Mouse (Mus musculus): ENCODE data around the gene Ikbip. TPM values are rescaled to one million over a fixed set of nuclear protein-coding genes. Genes with fewer than 3 reads are reported as not detected.
A peak's percentile ranks its signal among the peaks of the same experiment; 100 is the strongest.

Ikbip gene
- polyA plus RNA-seq (2016; fragmentation: Nextera tagmentation; extraction: Ambion mirVana): 20.9 and 23.0 TPM in 2 replicates

DNA sequence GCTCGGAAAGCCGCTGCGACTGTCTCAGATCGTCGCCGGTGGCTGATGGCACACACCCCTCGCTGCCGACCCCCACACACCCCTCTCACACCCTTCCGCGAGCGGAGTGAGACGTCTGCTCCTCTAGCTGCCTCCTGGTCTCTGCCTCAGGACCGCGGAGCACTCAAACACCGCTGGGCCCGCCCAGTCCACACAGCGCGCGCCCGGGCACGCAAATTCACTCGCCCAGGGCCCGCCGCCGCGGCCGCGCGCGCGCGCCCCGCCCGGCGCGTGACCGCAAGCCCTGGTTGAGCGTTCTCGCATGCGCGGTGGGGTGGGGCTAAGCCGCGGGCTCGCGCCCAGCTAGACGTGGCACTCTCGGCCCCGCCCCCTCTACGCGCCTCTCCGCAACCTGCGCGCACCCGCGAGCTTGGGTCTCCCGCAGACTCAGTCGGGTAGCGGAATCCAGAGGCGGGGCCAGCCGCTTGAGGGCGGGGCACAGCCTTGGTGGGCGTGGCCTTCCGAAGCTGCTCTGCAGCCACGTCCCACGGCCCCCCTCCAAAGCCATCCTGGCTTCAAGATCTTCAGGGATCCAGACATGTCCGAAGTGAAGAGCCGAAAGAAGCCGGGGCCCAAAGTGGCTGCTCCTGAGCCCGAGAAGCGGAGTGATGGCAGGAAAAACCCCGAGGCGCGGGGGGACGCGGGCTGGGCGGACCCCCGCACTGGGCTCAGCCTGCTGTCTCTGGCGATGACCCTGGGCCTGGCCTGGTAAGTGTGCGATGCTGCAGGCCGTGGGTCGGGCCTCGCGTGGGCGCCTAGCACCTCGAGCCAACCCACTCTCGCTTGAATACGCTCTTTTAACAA, at the start of gene Ikbip, which contains the start of gene Apaf1:
Gene Ikbip (plus strand): TSS at position 391 of the 843 bp plus-strand sequence.
Gene Apaf1 (minus strand): TSS at position 221 of the 843 bp plus-strand sequence.
- Histone ChIP-seq H3K36me3 (peaks cover 14% of the 10 kb centered on the region), H3K27me3 (ENCODE audit: low read depth, poor library complexity, severe bottlenecking) (no peaks in the 10 kb centered on the region), H3K27ac (replicated peaks) (peak within 1 kb of the TSS; percentile 93), H3K4me3 (peak within 1 kb of the TSS; percentile 88), H3K4me1 (peaks cover 19% of the 10 kb centered on the region), H3K9me3 (replicated peaks) (no peaks in the 10 kb centered on the region)
- WGBS: under 1% methylated on average over 87 of the region's 87 CpGs
- DNase-seq (ENCODE audit: low spot score): peak; percentile 100

- 28% methylated on average over 8 of the region's 8 CpGs for WGBS
- peak; percentile 58 for DNase-seq (ENCODE audit: low spot score)
- H3K27me3 ChIP-seq (ENCODE audit: low read depth, poor library complexity, severe bottlenecking): no peaks in the 10 kb centered on the region
These were observed 48.8 kb upstream of the Ikbip start for GRCm38 (mm10) chr10:91033942-91034341.

DNA sequence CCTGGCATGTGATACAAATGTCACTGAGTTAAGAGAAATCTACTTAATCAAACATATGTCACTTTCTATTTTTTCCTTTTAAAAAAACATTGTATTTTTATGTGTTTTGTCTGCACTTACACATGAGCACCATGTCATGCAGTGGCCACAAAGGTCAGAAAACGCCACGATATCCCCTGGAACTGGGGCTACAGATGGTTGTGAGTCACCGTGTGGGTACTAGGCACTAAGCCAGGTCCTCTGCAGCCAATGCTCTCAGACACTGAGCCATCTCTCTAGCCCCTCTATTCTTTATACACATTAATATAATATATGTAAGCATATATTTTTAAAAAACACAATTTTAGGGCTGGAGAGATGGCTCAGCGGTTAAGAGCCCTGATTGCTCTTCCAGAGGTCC, 33.0 kb upstream of the Ikbip start:
- Histone ChIP-seq H3K9me3 (replicated peaks) (no peaks in the 10 kb centered on the region), H3K27ac (replicated peaks) (no peak overlapping the region), H3K4me3 (no peak overlapping the region), H3K4me1 (no peaks in the 10 kb centered on the region), H3K36me3 (peaks cover 82% of the 10 kb centered on the region), H3K27me3 (ENCODE audit: low read depth, poor library complexity, severe bottlenecking) (no peaks in the 10 kb centered on the region)
- WGBS: 89% methylated on average over 4 of the region's 4 CpGs
- DNase-seq (ENCODE audit: low spot score): no peak

More at GRCm38 (mm10) chr10:91033942-91034341, 48.8 kb upstream of the Ikbip start:
- H3K4me1 ChIP-seq: no peaks in the 10 kb centered on the region
- H3K9me3 ChIP-seq (replicated peaks): no peaks in the 10 kb centered on the region
- H3K27ac ChIP-seq (replicated peaks): no peak overlapping the region
- H3K4me3 ChIP-seq: no peak overlapping the region
- H3K36me3 ChIP-seq: peaks cover 37% of the 10 kb centered on the region

DNA sequence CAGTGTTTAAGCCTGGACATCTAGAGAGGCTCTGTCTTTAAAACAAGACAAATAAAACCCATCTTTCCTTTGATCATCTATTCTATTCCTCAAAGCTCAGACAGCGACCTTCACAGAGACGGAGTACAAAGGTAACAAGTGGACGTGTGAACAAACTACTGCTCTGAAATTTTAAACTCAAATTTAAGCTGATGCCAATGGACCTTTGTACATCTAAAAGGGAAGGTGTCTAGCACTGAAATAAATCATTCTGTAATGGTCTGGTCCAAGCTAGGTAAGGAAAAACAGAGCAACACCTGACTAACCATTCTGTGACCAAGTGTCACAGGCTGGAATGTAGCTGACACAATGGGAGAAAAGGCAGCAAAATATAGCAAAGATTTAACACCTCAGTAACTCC, 31.6 kb upstream of the Ikbip start:
- no peaks in the 10 kb centered on the region for H3K4me1 ChIP-seq
- H3K27ac ChIP-seq (replicated peaks): no peak overlapping the region
- H3K9me3 ChIP-seq (replicated peaks): no peaks in the 10 kb centered on the region
- H3K4me3 ChIP-seq: no peak overlapping the region
- 92% methylated on average over 3 of the region's 3 CpGs for WGBS
- H3K27me3 ChIP-seq (ENCODE audit: low read depth, poor library complexity, severe bottlenecking): no peaks in the 10 kb centered on the region
- DNase-seq (ENCODE audit: low spot score): no peak
- peaks cover 82% of the 10 kb centered on the region for H3K36me3 ChIP-seq

DNA sequence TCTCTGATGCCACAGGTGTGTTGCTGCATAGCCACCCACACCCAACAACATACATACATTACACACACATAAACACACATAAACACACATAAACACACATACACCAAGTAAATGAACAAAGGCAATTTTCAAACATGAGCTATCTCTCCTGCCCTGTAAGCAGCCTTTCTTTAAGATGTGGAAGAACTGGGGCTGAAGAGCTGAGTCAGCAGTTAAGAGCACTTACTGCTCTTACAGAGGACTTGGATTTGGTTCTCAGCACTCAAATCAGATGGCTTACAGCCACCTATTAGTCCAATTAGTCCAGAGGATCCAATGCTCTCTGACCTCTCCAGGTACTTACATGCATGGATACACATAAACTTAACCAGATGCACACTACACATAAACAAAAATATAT, 30.0 kb upstream of the Ikbip start:
- no peak for DNase-seq (ENCODE audit: low spot score)
- no peaks in the 10 kb centered on the region for H3K9me3 ChIP-seq (replicated peaks)
- H3K36me3 ChIP-seq: peaks cover 68% of the 10 kb centered on the region

DNA sequence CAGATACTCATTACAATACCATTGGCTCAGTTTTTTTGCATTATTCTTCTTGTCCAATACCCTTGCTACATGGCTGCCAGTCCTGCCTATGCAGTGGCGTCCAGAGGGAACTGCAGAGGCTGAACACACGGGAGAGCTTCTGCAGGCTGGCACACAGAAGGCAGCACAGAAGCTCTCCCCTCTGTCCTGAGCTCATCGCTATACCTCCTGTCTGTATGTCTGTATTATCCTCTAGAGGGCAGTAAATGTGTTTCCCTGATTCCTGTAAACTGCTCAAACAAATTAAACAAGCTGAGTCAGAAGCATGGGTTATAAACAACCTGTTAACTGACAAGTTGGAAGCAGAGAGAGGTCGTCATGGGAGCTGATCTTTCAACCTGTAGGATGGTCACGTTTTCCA, 22.0 kb upstream of the Ikbip start:
- H3K4me1 ChIP-seq: no peaks in the 10 kb centered on the region
- WGBS: 48% methylated on average over 5 of the region's 5 CpGs
- H3K36me3 ChIP-seq: peaks cover 79% of the 10 kb centered on the region
- no peak overlapping the region for H3K27ac ChIP-seq (replicated peaks)
- H3K4me3 ChIP-seq: no peak overlapping the region
- H3K27me3 ChIP-seq (ENCODE audit: low read depth, poor library complexity, severe bottlenecking): no peaks in the 10 kb centered on the region
- no peak for DNase-seq (ENCODE audit: low spot score)
- H3K9me3 ChIP-seq (replicated peaks): no peaks in the 10 kb centered on the region

More for the DNA sequence above, 30.0 kb upstream of the Ikbip start:
- H3K4me1 ChIP-seq: no peaks in the 10 kb centered on the region
- no peak overlapping the region for H3K4me3 ChIP-seq
- H3K27ac ChIP-seq (replicated peaks): no peak overlapping the region
- no peaks in the 10 kb centered on the region for H3K27me3 ChIP-seq (ENCODE audit: low read depth, poor library complexity, severe bottlenecking)

GRCm38 (mm10) chr10:91062355-91062754, 20.4 kb upstream of the Ikbip start:
- H3K9me3 ChIP-seq (replicated peaks): peaks cover 6% of the 10 kb centered on the region; the same call in 1 of the 2 replicates
- H3K4me1 ChIP-seq: no peaks in the 10 kb centered on the region
- 94% methylated on average over 6 of the region's 6 CpGs for WGBS
- no peaks in the 10 kb centered on the region for H3K27me3 ChIP-seq (ENCODE audit: low read depth, poor library complexity, severe bottlenecking)
- H3K4me3 ChIP-seq: no peak overlapping the region
- no peak overlapping the region for H3K27ac ChIP-seq (replicated peaks)
- DNase-seq (ENCODE audit: low spot score): no peak
- peaks cover 90% of the 10 kb centered on the region for H3K36me3 ChIP-seq

DNA sequence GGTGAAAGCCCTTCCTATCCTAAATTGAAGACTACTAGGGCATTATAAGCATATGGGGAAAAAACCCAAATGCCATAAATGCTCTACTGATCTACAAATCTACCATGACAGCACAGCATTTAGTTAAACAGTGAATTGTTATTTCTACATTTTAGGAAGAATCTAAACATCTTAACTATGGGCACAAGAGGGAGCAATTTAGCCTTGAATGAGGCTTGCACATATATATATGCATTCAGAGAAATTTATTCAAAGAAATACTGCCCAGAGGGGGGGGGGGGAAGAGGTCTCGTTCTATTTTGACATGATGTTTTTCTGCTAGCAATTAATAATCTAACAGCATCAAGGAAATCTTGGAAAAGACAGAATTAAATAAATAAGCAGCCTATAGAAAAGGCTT, 11.0 kb upstream of the Ikbip start:
- 78% methylated on average over 1 of the region's 1 CpGs for WGBS
- H3K27ac ChIP-seq (replicated peaks): no peak overlapping the region
- no peak overlapping the region for H3K4me3 ChIP-seq
- H3K4me1 ChIP-seq: no peaks in the 10 kb centered on the region
- no peak for DNase-seq (ENCODE audit: low spot score)
- no peaks in the 10 kb centered on the region for H3K9me3 ChIP-seq (replicated peaks)
- no peaks in the 10 kb centered on the region for H3K27me3 ChIP-seq (ENCODE audit: low read depth, poor library complexity, severe bottlenecking)
- H3K36me3 ChIP-seq: peaks cover 64% of the 10 kb centered on the region

GRCm38 (mm10) chr10:91073345-91073744, 9.4 kb upstream of the Ikbip start:
- H3K36me3 ChIP-seq: peaks cover 65% of the 10 kb centered on the region
- H3K9me3 ChIP-seq (replicated peaks): no peaks in the 10 kb centered on the region
- H3K27ac ChIP-seq (replicated peaks): no peak overlapping the region
- H3K4me1 ChIP-seq: no peaks in the 10 kb centered on the region
- H3K27me3 ChIP-seq (ENCODE audit: low read depth, poor library complexity, severe bottlenecking): no peaks in the 10 kb centered on the region
- no peak overlapping the region for H3K4me3 ChIP-seq
- 88% methylated on average over 3 of the region's 3 CpGs for WGBS
- no peak for DNase-seq (ENCODE audit: low spot score)

GRCm38 (mm10) chr10:91076667-91077066, 6.1 kb upstream of the Ikbip start:
- H3K4me1 ChIP-seq: peaks cover 4% of the 10 kb centered on the region
- no peak overlapping the region for H3K27ac ChIP-seq (replicated peaks)
- peaks cover 57% of the 10 kb centered on the region for H3K36me3 ChIP-seq
- no peaks in the 10 kb centered on the region for H3K9me3 ChIP-seq (replicated peaks)
- WGBS: 88% methylated on average over 2 of the region's 2 CpGs
- H3K27me3 ChIP-seq (ENCODE audit: low read depth, poor library complexity, severe bottlenecking): no peaks in the 10 kb centered on the region
- no peak for DNase-seq (ENCODE audit: low spot score)
- H3K4me3 ChIP-seq: no peak overlapping the region

DNA sequence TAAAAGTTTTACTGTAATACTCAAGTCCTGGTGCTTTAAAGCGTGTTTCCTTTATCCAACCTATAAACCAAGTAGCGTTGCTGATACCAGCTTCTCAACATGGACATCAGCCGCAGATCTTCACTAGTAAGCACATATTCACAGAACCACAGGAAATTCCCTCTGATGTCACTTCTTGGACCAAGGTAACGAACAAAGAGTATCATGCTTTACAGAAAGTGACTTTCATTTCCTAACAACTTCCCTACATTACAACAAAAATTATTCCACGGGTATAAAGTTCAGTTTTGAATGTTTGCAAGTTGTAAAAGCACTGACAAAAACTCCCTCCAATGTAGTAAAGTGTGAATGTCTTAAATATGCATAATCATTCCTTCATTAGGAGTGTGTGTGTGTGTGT, 2.2 kb upstream of the Ikbip start:
- Histone ChIP-seq H3K36me3 (peaks cover 36% of the 10 kb centered on the region), H3K27me3 (ENCODE audit: low read depth, poor library complexity, severe bottlenecking) (no peaks in the 10 kb centered on the region), H3K4me3 (no peak overlapping the region), H3K4me1 (peaks cover 19% of the 10 kb centered on the region), H3K9me3 (replicated peaks) (no peaks in the 10 kb centered on the region), H3K27ac (replicated peaks) (no peak overlapping the region)
- 94% methylated on average over 5 of the region's 5 CpGs for WGBS
- no peak for DNase-seq (ENCODE audit: low spot score)

DNA sequence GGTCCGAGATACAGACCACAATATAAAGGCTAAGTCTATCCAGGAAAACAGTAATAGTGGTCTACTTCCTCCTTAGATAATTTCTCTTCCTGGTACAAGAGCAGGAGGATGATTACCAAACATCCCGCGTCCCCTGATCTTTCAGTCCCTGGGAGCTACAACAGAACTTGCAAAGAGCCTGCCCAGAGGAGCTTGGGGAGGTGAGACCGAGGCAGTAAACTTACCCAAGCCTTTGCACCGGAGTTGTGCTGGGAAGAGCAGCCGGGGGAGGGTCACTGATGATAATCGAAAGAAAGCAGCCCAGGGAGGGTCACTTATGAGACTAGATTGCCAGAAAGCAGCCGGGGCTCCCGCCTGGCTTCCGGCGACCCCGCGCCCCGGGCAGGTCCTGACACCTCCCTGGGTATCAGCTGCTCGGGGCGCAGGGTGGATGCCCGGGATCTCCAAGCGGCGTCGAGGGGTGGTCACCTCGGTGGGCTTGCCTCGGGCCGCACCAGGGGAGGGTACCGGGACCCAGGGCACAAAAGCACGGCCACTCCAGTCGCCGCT, 707 bp upstream of the Ikbip start:
- Histone ChIP-seq H3K27me3 (ENCODE audit: low read depth, poor library complexity, severe bottlenecking) (no peaks in the 10 kb centered on the region), H3K27ac (replicated peaks) (peak overlapping the region; percentile 93), H3K36me3 (peaks cover 21% of the 10 kb centered on the region), H3K4me3 (peak overlapping the region; percentile 88), H3K4me1 (peaks cover 19% of the 10 kb centered on the region), H3K9me3 (replicated peaks) (no peaks in the 10 kb centered on the region)
- no peak for DNase-seq (ENCODE audit: low spot score)
- WGBS: under 1% methylated on average over 27 of the region's 27 CpGs

DNA sequence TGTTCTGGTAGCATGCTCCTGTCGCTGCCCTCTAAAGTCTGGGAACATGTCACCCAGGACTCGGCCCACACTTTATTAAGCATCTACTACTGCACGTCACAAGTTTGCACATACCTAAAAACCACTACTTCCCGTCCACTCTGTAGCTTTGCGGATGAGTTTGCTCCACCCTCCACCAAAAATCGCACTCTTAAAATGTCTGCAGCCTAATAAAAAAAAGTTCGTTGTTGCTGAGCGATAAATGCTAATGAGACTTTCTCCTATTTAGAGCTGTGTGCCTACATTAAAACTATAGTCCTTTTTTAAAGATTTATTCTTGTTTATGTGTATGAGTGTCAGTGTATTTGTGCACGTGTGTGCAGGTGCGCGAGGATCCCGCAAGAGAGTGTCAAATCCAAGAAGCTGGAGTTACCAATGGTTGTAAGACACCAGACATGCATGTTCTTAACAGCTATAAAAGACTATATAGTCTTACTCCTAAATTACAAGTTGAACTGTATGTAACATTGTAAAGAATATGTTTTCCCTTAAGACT, 720 bp downstream of the Ikbip start:
- no peak for DNase-seq (ENCODE audit: low spot score)
- 59% methylated on average over 12 of the region's 12 CpGs for WGBS
- Histone ChIP-seq H3K4me1 (peaks cover 19% of the 10 kb centered on the region), H3K9me3 (replicated peaks) (no peaks in the 10 kb centered on the region), H3K27me3 (ENCODE audit: low read depth, poor library complexity, severe bottlenecking) (no peaks in the 10 kb centered on the region), H3K27ac (replicated peaks) (peak overlapping the region; percentile 93), H3K36me3 (peaks cover 9% of the 10 kb centered on the region), H3K4me3 (peak overlapping the region; percentile 88)

Measured in midbrain, embryonic 10.5 days (tissue).